Mouse (Mus musculus) gastrocnemius, adult 2 months (tissue): ENCODE results near the gene Creb5. TPM values are rescaled to one million over a fixed set of nuclear protein-coding genes. Genes with fewer than 3 reads are reported as not detected.

Experiments
- DNase-seq: peaks from one replicate; pipeline ENCODE4 v3.0.0; 2022
- H3K27ac ChIP-seq: fragments of 200-600 bp; 2 replicates; pipeline ENCODE4 v1.8.1; 2022; ENCODE audit warnings: mild to moderate bottlenecking
- H3K4me3 ChIP-seq: fragments of 200-600 bp; 2 replicates; pipeline ENCODE4 v1.8.1; 2022; ENCODE audit warnings: mild to moderate bottlenecking, moderate library complexity
- CTCF ChIP-seq: fragments of 200-600 bp; IDR thresholded peaks from 2 replicates; pipeline ENCODE4 v1.8.1; 2022; ENCODE audit warnings: antibody characterized with exemption, mild to moderate bottlenecking, moderate library complexity
- intact Hi-C: fragments of 180-260 bp; cut with DNase I; formaldehyde crosslinking; loops from one replicate; pipeline ENCODE4 v1.15.1; 2025
- total RNA-seq, 2 experiments: library from RNA; stranded (reverse); gene quantifications; 2 replicates each; pipeline ENCODE4 v1.2.3; 2021

Creb5 gene
- total RNA-seq, 2 experiments from 2014 or later, result 4.5 to 6.1 TPM

GRCm38 (mm10) chr6:53491331-53491730 is 204.3 kb downstream of the Creb5 start:
- H3K27ac ChIP-seq, result no peak overlapping the region
- DNase-seq, result no peak
- H3K4me3 ChIP-seq, result no peak overlapping the region
- intact Hi-C loops, result no loop called here
- TF ChIP-seq CTCF, result no peak

GRCm38 (mm10) chr6:53493864-53494263 is 206.8 kb downstream of the Creb5 start:
- TF ChIP-seq CTCF, result no peak
- H3K27ac ChIP-seq, result no peak overlapping the region
- DNase-seq, result no peak
- H3K4me3 ChIP-seq, result no peak overlapping the region
- intact Hi-C loops, result no loop called here

GRCm38 (mm10) chr6:53495667-53496066 is 208.6 kb downstream of the Creb5 start:
- intact Hi-C loops, result no loop called here
- no peak for DNase-seq
- no peak for TF ChIP-seq CTCF
- H3K4me3 ChIP-seq, result no peak overlapping the region
- no peak overlapping the region for H3K27ac ChIP-seq

- H3K27ac ChIP-seq, result peak overlapping the region; percentile 65
Measured at GRCm38 (mm10) chr6:53496325-53496753, 209.3 kb downstream of the Creb5 start.

GRCm38 (mm10) chr6:53497904-53498536 is 210.9 kb downstream of the Creb5 start:
- Histone ChIP-seq H3K27ac (no peak overlapping the region), H3K4me3 (no peak overlapping the region)
- DNase-seq, result no peak
- intact Hi-C loops, result no loop called here
- TF ChIP-seq CTCF, result no peak

More at GRCm38 (mm10) chr6:53496325-53496753, 209.3 kb downstream of the Creb5 start:
- no peak overlapping the region for H3K4me3 ChIP-seq
- peak; percentile 88 for DNase-seq
- no peak for TF ChIP-seq CTCF
- intact Hi-C loops, result no loop called here

GRCm38 (mm10) chr6:53499621-53500295 is 212.7 kb downstream of the Creb5 start:
- Histone ChIP-seq H3K4me3 (no peak overlapping the region), H3K27ac (no peak overlapping the region)
- TF ChIP-seq CTCF, result no peak
- DNase-seq, result no peak
- intact Hi-C loops, result no loop called here

GRCm38 (mm10) chr6:53501236-53501635 is 214.2 kb downstream of the Creb5 start:
- H3K27ac ChIP-seq, result no peak overlapping the region
- DNase-seq, result no peak
- TF ChIP-seq CTCF, result no peak
- intact Hi-C loops, result no loop called here
- no peak overlapping the region for H3K4me3 ChIP-seq

- no peak for DNase-seq
- no peak overlapping the region for H3K27ac ChIP-seq
- no peak overlapping the region for H3K4me3 ChIP-seq
- intact Hi-C loops, result no loop called here
- TF ChIP-seq CTCF, result no peak
Measured at GRCm38 (mm10) chr6:53506947-53507564, 220.0 kb downstream of the Creb5 start.

- TF ChIP-seq CTCF, result no peak
- Histone ChIP-seq H3K4me3 (no peak overlapping the region), H3K27ac (no peak overlapping the region)
- intact Hi-C loops, result no loop called here
- DNase-seq, result no peak
Measured at GRCm38 (mm10) chr6:53508847-53509494, 221.9 kb downstream of the Creb5 start.

GRCm38 (mm10) chr6:53510005-53510404 is 222.9 kb downstream of the Creb5 start:
- Histone ChIP-seq H3K27ac (no peak overlapping the region), H3K4me3 (no peak overlapping the region)
- TF ChIP-seq CTCF, result no peak
- DNase-seq, result no peak
- intact Hi-C loops, result no loop called here

GRCm38 (mm10) chr6:53512226-53512625 is 225.2 kb downstream of the Creb5 start:
- no peak for TF ChIP-seq CTCF
- H3K27ac ChIP-seq, result no peak overlapping the region
- peak; percentile 38 for DNase-seq
- no peak overlapping the region for H3K4me3 ChIP-seq
- intact Hi-C loops, result no loop called here

GRCm38 (mm10) chr6:53513380-53513779 is 226.3 kb downstream of the Creb5 start:
- no peak for TF ChIP-seq CTCF
- Histone ChIP-seq H3K4me3 (no peak overlapping the region), H3K27ac (no peak overlapping the region)
- intact Hi-C loops, result no loop called here
- DNase-seq, result no peak

GRCm38 (mm10) chr6:53514862-53515261 is 227.8 kb downstream of the Creb5 start:
- intact Hi-C loops, result no loop called here

More at GRCm38 (mm10) chr6:53514862-53515261, 227.8 kb downstream of the Creb5 start:
- peak; percentile 33; the same call in 1 of the 2 replicates for TF ChIP-seq CTCF
- H3K27ac ChIP-seq, result no peak overlapping the region
- no peak for DNase-seq
- no peak overlapping the region for H3K4me3 ChIP-seq
